Mouse (Mus musculus) forebrain, embryonic 14.5 days (tissue): ENCODE results near the gene Fam71e1. TPM values are rescaled to one million over a fixed set of nuclear protein-coding genes. Genes with fewer than 3 reads are reported as not detected.

Experiments
- ATAC-seq: fragments of 200-750 bp; cut with Nextera tagmentation; 2 replicates; pipeline ENCODE4 v1.8.0; 2017; ENCODE audit warnings: mild to moderate bottlenecking, moderate library complexity
- DNase-seq: peaks from one replicate; pipeline ENCODE4 v3.0.0-alpha.2; 2015; ENCODE audit warnings: low spot score
- H3K27ac ChIP-seq: fragments of 300-500 bp; sonication (generic); 2 replicates; pipeline ENCODE4 v1.5.1; 2014; ENCODE audit warnings: low read depth, mild to moderate bottlenecking, control low read depth, low read length, moderate library complexity
- H3K27me3 ChIP-seq: fragments of 300-500 bp; sonication (generic); replicated peaks from 2 replicates; pipeline ENCODE4 v1.6.1; 2014; ENCODE audit warnings: low read length, control low read depth, mixed read lengths; ENCODE audit not compliant: control insufficient read depth, insufficient read depth
- H3K36me3 ChIP-seq: fragments of 300-500 bp; sonication (generic); 2 replicates; pipeline ENCODE4 v1.6.1; 2014; ENCODE audit warnings: low read length, control low read depth; ENCODE audit not compliant: control insufficient read depth, insufficient read depth
- H3K4me1 ChIP-seq: fragments of 300-500 bp; sonication (generic); 2 replicates; pipeline ENCODE4 v1.6.1; 2014; ENCODE audit warnings: antibody characterized with exemption, low read length, control low read depth; ENCODE audit not compliant: control insufficient read depth, insufficient read depth
- H3K4me2 ChIP-seq: fragments of 300-500 bp; sonication (generic); 2 replicates; pipeline ENCODE4 v1.6.1; 2014; ENCODE audit warnings: mild to moderate bottlenecking, control low read depth, low read length
- H3K4me3 ChIP-seq: fragments of 300-500 bp; sonication (generic); 2 replicates; pipeline ENCODE4 v1.5.1; 2014; ENCODE audit warnings: low read depth, low read length, control low read depth
- H3K9ac ChIP-seq: fragments of 300-500 bp; sonication (generic); 2 replicates; pipeline ENCODE4 v1.6.1; 2014; ENCODE audit warnings: mild to moderate bottlenecking, low read length, control low read depth, moderate library complexity
- H3K9me3 ChIP-seq: fragments of 300-500 bp; sonication (generic); replicated peaks from 2 replicates; pipeline ENCODE4 v1.6.1; 2016; ENCODE audit warnings: low read length, control low read depth, mixed read lengths; ENCODE audit not compliant: control insufficient read depth
- WGBS: fragments of 180-500 bp; shearing (Covaris S2); extraction: QIAGEN DNeasy Blood & Tissue Kit; methylation state at CpG from one replicate; pipeline ENCODE4 v1.1.7; 2014; 5-methylcytosine and 5-hydroxymethylcytosine counted together
- polyA plus RNA-seq: library from polyadenylated mRNA; unstranded; fragments of >200 nt; fragmentation: Nextera tagmentation; extraction: Ambion mirVana; gene quantifications from 2 replicates; pipeline ENCODE4 v1.2.1, GENCODE M21; 2014

Gene Fam71e1
- polyA plus RNA-seq, 1 experiment from 2014 or later, result 24.0 TPM

DNA sequence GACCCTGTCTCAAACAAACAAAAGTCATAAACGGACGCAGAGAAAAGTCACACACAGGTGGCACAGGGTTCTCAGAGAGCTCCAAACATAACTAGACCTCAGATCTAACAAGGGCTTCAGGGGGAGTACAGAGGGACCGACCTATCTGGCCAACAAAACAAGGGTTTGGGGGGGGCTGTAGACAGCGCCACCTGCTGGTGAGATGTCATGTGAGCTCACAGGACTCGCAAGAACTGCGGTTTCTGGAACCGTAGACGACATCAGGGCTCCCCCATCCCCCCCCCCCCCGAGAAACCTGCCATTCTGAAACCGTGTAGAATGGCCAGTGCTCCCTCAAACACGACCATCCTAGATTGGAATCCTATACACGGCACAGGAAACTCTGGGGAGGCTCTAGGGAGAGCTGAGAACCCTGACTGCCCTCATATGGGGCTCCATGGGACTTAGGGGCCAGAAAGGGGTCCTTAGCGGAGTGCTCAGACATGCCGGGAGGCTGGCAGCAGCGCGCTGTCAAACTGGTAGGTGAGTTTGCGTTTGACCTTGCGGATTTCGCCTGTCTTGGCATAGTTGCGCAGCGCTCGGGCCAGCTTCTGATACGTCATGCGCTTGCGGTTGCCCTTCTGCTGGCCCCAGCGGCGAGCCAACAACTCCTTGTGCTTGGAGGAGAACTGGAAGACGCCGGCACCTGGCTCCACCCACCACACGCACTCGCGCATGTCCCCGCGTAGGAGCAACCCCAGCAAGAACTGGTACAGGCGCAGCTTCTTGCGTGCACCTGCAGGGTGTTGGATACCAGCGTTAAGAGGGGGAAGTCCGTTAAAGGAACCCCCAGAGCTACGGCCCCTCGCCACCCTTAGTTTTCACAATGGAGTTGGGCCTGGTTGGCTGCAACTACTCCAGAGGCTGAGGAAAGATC is 31.4 kb downstream of the Fam71e1 start:
- 6% methylated on average over 40 of the region's 40 CpGs for WGBS
- DNase-seq (peak; percentile 72), ATAC-seq (peak; percentile 56; the same call in 1 of the 2 replicates)
- H3K4me2 ChIP-seq, result peak overlapping the region; percentile 56
- H3K27ac ChIP-seq, result no peak overlapping the region
- H3K9ac ChIP-seq, result peak overlapping the region; percentile 38
- peak overlapping the region; percentile 24 for H3K4me3 ChIP-seq
- no peaks in the 10 kb centered on the region for H3K9me3 ChIP-seq
- peaks cover 3% of the 10 kb centered on the region; the same call in 1 of the 2 replicates for H3K4me1 ChIP-seq
- H3K36me3 ChIP-seq, result 0 out of 2 replicates have a peak, but pooled peaks cover 3% of the 10 kb centered on the region
- peaks cover 11% of the 10 kb centered on the region; the same call in 1 of the 2 replicates for H3K27me3 ChIP-seq

DNA sequence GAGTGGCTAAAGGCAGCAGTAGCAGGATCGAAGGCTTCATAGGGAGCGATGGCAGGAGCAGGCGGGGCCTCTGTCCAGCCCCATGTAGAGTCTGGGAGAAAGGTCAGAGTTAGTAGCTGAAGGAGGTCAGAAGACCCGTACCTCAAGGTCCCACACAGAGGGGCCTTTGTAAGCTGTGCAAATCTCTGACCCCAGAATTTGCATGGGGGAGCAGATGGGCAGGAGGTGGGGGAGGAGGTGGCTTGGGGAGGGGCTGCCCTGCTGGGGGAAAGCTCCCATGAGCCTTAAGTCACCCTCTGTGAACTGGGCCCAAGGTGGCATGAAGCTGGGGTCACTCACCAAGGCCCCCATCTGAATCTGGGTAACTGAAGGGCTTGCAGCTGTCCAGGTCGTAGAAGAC is 33.1 kb downstream of the Fam71e1 start:
- 70% methylated on average over 5 of the region's 5 CpGs for WGBS
- no peak overlapping the region for H3K9ac ChIP-seq
- no peak for ATAC-seq

DNA sequence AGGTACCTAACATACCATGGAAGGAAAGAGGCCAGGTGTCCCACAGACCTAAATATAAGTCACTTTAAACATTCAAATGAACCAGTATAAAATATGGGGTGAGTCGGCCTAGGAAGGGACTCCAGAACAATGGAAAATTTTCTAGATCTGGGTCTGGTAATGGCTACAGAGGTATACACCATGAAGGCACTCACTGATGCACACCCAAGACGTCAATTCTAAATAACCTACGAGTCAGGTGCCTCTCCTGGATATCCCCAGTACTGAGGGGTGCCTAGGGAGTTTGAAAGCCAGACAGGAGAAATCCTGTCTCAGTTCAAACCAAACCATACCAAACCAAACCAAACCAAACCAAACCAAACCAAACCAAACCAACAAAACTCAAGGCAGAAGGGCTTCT is 34.1 kb downstream of the Fam71e1 start:
- H3K9me3 ChIP-seq, result no peaks in the 10 kb centered on the region
- peaks cover 3% of the 10 kb centered on the region; the same call in 1 of the 2 replicates for H3K4me1 ChIP-seq
- no peak overlapping the region for H3K9ac ChIP-seq
- H3K4me2 ChIP-seq, result no peak overlapping the region
- 77% methylated on average over 3 of the region's 3 CpGs for WGBS
- no peak for ATAC-seq
- H3K27me3 ChIP-seq, result 0 out of 2 replicates have a peak, but pooled peaks cover 8% of the 10 kb centered on the region
- no peak overlapping the region for H3K27ac ChIP-seq
- DNase-seq, result no peak
- H3K4me3 ChIP-seq, result no peak overlapping the region
- peaks cover 22% of the 10 kb centered on the region; the same call in 1 of the 2 replicates for H3K36me3 ChIP-seq

More for the DNA sequence above, 33.1 kb downstream of the Fam71e1 start:
- H3K4me1 ChIP-seq, result peaks cover 3% of the 10 kb centered on the region; the same call in 1 of the 2 replicates
- no peak for DNase-seq
- no peak overlapping the region for H3K27ac ChIP-seq
- H3K36me3 ChIP-seq, result peaks cover 18% of the 10 kb centered on the region; the same call in 1 of the 2 replicates
- H3K4me3 ChIP-seq, result no peak overlapping the region
- H3K4me2 ChIP-seq, result no peak overlapping the region
- H3K27me3 ChIP-seq, result peaks cover 8% of the 10 kb centered on the region; the same call in 1 of the 2 replicates
- no peaks in the 10 kb centered on the region for H3K9me3 ChIP-seq

DNA sequence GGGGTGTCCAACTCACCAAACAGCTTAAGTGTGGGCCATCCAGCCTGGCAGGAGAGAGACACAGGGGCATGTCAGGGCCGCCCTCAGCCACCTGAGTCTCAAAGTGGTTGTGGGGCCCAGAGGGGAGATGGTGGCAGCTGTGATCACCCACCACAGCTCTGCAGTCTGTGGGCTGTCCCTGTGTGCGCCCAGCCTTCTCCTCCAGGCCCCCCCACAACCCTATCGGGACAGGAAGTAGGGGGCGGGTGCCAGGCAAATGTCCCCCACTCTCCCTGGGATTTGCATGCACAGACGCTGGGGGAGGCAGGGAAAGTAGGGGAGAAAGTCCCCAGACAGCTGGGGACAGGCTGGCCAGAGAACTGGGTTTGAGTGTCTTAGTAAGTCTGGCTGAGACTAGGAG is 34.8 kb downstream of the Fam71e1 start:
- 46% methylated on average over 5 of the region's 5 CpGs for WGBS
- H3K9ac ChIP-seq, result no peak overlapping the region
- ATAC-seq (no peak), DNase-seq (no peak)
- no peak overlapping the region for H3K4me2 ChIP-seq
- H3K36me3 ChIP-seq, result peaks cover 29% of the 10 kb centered on the region
- H3K4me1 ChIP-seq, result peaks cover 3% of the 10 kb centered on the region; the same call in 1 of the 2 replicates
- 0 out of 2 replicates have a peak, but pooled peaks cover 6% of the 10 kb centered on the region for H3K27me3 ChIP-seq
- H3K27ac ChIP-seq, result no peak overlapping the region
- H3K4me3 ChIP-seq, result no peak overlapping the region
- H3K9me3 ChIP-seq, result no peaks in the 10 kb centered on the region

DNA sequence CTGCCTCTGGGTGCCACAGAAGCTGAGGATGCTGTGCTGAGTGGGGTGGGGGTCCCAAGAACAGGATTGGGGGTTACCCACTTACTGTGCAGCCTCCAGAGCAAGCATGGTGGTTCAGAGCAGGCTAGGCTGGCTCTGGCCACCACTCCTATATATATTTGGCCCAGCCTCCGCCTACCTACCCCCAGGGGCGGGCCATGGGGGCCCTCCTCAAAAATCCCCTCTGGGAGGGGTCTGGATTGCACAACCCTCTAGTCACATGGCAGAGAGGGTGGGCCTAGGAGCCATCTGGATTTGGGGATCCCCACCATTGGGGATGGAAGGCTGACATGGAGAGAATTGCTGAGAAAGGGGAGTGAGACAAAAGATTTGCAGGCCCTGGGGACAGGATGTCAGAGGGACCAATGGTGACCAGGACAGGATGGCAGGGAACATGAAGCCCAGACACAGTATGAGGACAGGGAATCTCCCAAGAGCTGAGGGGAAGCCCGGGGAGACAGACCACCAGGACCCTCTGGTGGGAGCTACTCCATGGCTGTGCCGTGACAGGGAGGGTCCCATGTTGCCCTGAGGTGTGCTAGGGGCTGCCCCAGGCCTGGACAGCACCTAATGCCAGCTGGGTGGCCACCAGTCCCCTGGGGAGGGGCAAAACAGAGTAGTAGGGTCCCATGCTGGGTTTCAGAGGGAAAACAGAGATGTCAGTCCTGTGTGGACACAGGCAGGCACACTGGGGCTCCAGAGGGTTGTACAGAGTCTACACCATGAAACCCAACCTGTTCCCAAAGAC is 35.8 kb downstream of the Fam71e1 start, which contains the start of gene Spib:
Gene Spib, minus strand, starts transcription at position 126 of the 787 bp plus-strand sequence.
- H3K27me3 ChIP-seq, result 0 out of 2 replicates have a peak, but pooled peaks cover 6% of the 10 kb centered on the region
- no peak within 1 kb of the TSS for H3K27ac ChIP-seq
- ATAC-seq (no peak), DNase-seq (no peak)
- H3K9ac ChIP-seq, result no peak within 1 kb of the TSS
- 90% methylated on average over 4 of the region's 4 CpGs for WGBS
- H3K36me3 ChIP-seq, result peaks cover 39% of the 10 kb centered on the region
- no peak within 1 kb of the TSS for H3K4me2 ChIP-seq
- no peak within 1 kb of the TSS for H3K4me3 ChIP-seq
- H3K4me1 ChIP-seq, result peaks cover 3% of the 10 kb centered on the region; the same call in 1 of the 2 replicates
- H3K9me3 ChIP-seq, result no peaks in the 10 kb centered on the region

DNA sequence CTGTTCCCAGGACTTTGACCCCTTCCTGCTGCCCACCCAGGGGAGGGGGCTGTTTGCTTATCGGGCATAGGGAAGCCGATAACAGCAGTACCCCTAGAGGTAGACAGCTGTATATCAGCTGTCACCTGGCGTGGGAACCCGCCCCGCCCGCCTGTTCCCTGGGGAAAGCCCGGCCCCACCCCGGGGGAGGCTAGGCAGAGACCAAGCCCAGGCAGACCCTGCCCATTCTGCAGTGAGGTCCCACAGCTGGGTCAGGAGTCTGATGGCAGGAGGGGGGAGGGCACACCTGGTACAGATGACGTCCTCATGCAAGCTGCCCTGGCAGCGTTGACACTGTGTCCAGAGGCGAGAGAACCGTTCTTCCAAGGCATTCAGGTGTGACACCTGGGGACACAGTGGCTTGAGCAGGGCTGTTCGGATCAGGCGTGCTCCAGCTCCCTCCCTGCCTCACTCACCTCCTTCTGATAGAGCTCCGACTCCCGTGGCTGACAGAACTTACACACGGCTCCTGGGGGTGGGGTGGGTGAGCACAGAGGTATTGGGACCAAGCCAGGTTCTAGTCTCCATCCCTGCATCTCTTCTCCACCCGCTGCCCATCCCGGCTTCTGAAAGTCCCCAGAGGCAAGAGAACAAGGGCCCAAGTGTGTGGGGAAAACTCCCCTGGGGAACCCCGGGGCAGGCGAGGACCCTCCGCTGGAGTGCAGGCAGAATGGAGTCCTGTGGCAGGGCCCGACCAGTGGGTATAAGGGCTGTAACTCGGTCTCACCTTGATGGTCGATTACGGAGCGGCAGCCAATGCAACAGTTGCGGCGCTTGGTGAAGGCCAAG is 36.8 kb downstream of the Fam71e1 start:
- H3K4me3 ChIP-seq, result no peak overlapping the region
- no peak overlapping the region for H3K9ac ChIP-seq
- H3K36me3 ChIP-seq, result peaks cover 48% of the 10 kb centered on the region
- no peaks in the 10 kb centered on the region for H3K4me1 ChIP-seq
- ATAC-seq, result no peak
- 0 out of 2 replicates have a peak, but pooled peaks cover 6% of the 10 kb centered on the region for H3K27me3 ChIP-seq
- DNase-seq, result no peak
- no peak overlapping the region for H3K4me2 ChIP-seq
- H3K27ac ChIP-seq, result no peak overlapping the region
- 83% methylated on average over 29 of the region's 29 CpGs for WGBS
- no peaks in the 10 kb centered on the region for H3K9me3 ChIP-seq

DNA sequence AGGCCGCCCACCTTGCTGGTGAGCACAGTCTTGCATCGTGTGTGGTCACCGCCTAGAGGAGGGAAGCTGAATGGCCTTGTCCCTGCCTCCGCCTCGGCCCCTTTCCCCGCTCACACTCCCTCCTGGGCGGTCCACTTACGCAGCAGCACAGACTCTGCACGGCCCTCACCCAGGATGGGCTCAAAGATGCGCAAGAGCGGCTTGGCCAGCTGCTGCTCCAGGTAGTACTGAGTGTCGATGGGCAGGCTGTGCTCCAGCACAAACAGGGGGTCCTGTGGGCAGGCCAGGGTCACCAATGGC is 37.3 kb downstream of the Fam71e1 start:
- no peak for ATAC-seq
- Histone ChIP-seq H3K9ac (no peak overlapping the region), H3K27me3 (0 out of 2 replicates have a peak, but pooled peaks cover under 1% of the 10 kb centered on the region), H3K4me3 (no peak overlapping the region), H3K36me3 (peaks cover 54% of the 10 kb centered on the region), H3K9me3 (no peaks in the 10 kb centered on the region), H3K27ac (no peak overlapping the region), H3K4me2 (no peak overlapping the region), H3K4me1 (no peaks in the 10 kb centered on the region)
- WGBS, result 70% methylated on average over 12 of the region's 12 CpGs
- no peak for DNase-seq

DNA sequence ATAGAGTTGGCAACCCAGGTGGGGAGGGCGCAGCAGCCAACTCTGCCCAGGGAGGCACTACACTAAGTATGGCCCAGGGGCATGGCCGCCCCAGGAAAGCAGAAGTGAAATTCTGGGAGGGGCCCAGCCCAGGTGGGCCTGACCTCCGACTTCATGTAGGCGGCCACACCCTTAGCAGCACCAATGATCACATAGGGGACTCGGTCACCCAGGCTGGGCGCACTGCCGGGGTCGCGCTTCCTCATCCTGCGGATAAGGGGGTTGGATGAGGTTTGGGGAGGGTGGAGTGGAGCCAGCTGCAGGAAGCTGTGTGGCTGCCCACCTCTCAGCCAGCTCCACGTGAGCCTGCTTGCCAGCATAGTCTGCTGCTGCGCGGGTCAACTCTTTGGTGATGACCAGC is 37.9 kb downstream of the Fam71e1 start:
- Histone ChIP-seq H3K4me1 (no peaks in the 10 kb centered on the region), H3K4me2 (no peak overlapping the region), H3K4me3 (no peak overlapping the region), H3K9me3 (no peaks in the 10 kb centered on the region), H3K9ac (no peak overlapping the region), H3K36me3 (peaks cover 59% of the 10 kb centered on the region), H3K27me3 (no peaks in the 10 kb centered on the region), H3K27ac (no peak overlapping the region)
- ATAC-seq, result no peak
- 95% methylated on average over 13 of the region's 13 CpGs for WGBS
- no peak for DNase-seq
